Comparison of ENCODE assay signal across 15 mouse cellular contexts in the genomic region with DNA sequence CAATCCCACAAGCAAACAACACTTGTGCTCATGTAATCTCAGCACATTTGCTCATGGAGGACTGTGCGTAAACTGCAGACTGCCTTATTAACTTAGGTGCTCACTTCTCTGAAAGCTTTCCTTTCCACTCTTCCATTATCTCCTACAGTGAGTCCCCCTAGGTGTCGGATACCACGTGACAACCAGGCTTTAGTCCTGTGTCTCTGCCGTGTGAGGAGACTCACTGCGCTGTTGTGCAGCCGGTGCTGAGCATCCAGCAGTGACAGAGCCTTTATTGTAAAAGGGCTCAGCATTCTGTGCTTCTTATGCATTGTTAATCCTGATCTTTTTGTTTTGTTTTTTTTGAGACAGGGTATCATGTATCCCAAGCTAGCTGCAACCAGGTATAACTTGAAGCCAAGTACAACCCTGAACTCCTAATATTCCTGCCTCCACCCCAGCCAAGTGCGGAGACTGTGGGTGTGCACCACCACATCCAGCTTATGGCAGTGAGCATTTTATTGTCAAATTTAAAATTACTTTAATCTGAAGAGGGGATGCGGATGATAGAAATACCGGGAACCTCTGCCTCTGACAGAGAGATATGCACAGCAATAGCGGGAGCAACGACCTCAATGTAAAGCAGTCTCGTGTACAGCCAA. TPM values are rescaled to one million over a fixed set of nuclear protein-coding genes. Genes with fewer than 3 reads are reported as not detected.
A peak's percentile ranks its signal among the peaks of the same experiment; 100 is the strongest.
DNase-seq lines count a peak whose midpoint lies in the region; ATAC-seq and TF ChIP-seq lines count a peak whose summit lies in the region.
"Had no signal": no experiment of that assay in that cellular context is flagged by ENCODE, and none has a peak within 500 bp of the region (broad histone marks: within the 10 kb centered on the region; RNA-seq: fewer than 3 reads in every experiment).

No protein-coding gene starts in this region.

- no peak; the same call in 1 of the 2 replicates for ATAC-seq in hindbrain, embryonic 11.5 days (ENCODE audit: low FRiP score)
- ATAC-seq in midbrain, embryonic 14.5 days (ENCODE audit: low FRiP score, low TSS enrichment) = no peak
- ATAC-seq in CD4-positive, CD25-positive, alpha-beta regulatory T cell, adult 4 months = no peak
- ATAC-seq: Patski had no signal

- DNase-seq in R1 (ENCODE audit: low read depth, low spot score) = peak; percentile 78
- DNase-seq in hindbrain, embryonic 11.5 days (ENCODE audit: low spot score) = no peak
- peak; percentile 41 for DNase-seq in midbrain, embryonic 14.5 days
- DNase-seq in embryo, embryonic 9.5 days (ENCODE audit: extremely low spot score) = no peak
- no peak for DNase-seq in kidney, postnatal 10 days
- DNase-seq: adrenal gland, postnatal 14 days; gastrocnemius, postnatal 10 days; thymus, postnatal 25 days had no signal

- H3K36me3 ChIP-seq in hindbrain, embryonic 11.5 days (ENCODE audit: control insufficient read depth, insufficient read depth, low read length) = peaks cover 28% of the 10 kb centered on the region
- peaks cover 98% of the 10 kb centered on the region for H3K36me3 ChIP-seq in midbrain, embryonic 14.5 days (ENCODE audit: control insufficient read depth, insufficient read depth, low read length)

- no peak for TF ChIP-seq CTCF in cortical plate, adult 2 months (IDR thresholded peaks at IDR 0.05; ENCODE audit: extremely low read depth, insufficient read depth, low read length)

- no peak for TF ChIP-seq POLR2A in cortical plate, adult 2 months (IDR thresholded peaks at IDR 0.05; ENCODE audit: extremely low read depth, insufficient read depth, low read length)

- 67% methylated on average over 12 of the region's 12 CpGs for WGBS in hindbrain, embryonic 11.5 days
- 54% methylated on average over 12 of the region's 12 CpGs for WGBS in midbrain, embryonic 14.5 days

- no peaks in the 10 kb centered on the region for H3K27me3 ChIP-seq in hindbrain, embryonic 11.5 days (ENCODE audit: control insufficient read depth, insufficient read depth, low read length)
- H3K27me3 ChIP-seq in midbrain, embryonic 14.5 days (ENCODE audit: control insufficient read depth, insufficient read depth, low read length) = no peaks in the 10 kb centered on the region
- H3K27me3 ChIP-seq: limb, embryonic 15.5 days; Patski had no signal

- H3K9me3 ChIP-seq in hindbrain, embryonic 11.5 days (ENCODE audit: control insufficient read depth, low read length) = no peaks in the 10 kb centered on the region
- H3K9me3 ChIP-seq in midbrain, embryonic 14.5 days (ENCODE audit: control insufficient read depth, low read length) = no peaks in the 10 kb centered on the region; the same call in 1 of the 2 replicates
- H3K9me3 ChIP-seq: limb, embryonic 15.5 days had no signal

- H3K9ac ChIP-seq in hindbrain, embryonic 11.5 days (ENCODE audit: low read depth, low read length) = no peak overlapping the region
- no peak overlapping the region for H3K9ac ChIP-seq in midbrain, embryonic 14.5 days (replicated peaks; ENCODE audit: low read length)
- H3K9ac ChIP-seq: limb, embryonic 15.5 days; lung, embryonic 14.5 days had no signal

- 0 out of 2 replicates have a peak overlapping the region, but pooled peaks have one; percentile 9 for H3K27ac ChIP-seq in cortical plate, adult 2 months (ENCODE audit: insufficient read depth, low read length)
- peak overlapping the region; percentile 2; the same call in 1 of the 2 replicates for H3K27ac ChIP-seq in hindbrain, embryonic 11.5 days (ENCODE audit: low read depth, low read length)
- peak overlapping the region; percentile 70 for H3K27ac ChIP-seq in midbrain, embryonic 14.5 days (replicated peaks; ENCODE audit: low read depth, low read length)
- H3K27ac ChIP-seq: limb, embryonic 15.5 days had no signal

- H3K4me2 ChIP-seq in hindbrain, embryonic 11.5 days (replicated peaks; ENCODE audit: low read depth, low read length) = no peak overlapping the region
- no peak overlapping the region for H3K4me2 ChIP-seq in midbrain, embryonic 14.5 days (ENCODE audit: low read length)
- H3K4me2 ChIP-seq: heart, embryonic 11.5 days; limb, embryonic 15.5 days; lung, embryonic 14.5 days had no signal

- peaks cover 5% of the 10 kb centered on the region; the same call in 1 of the 2 replicates for H3K4me1 ChIP-seq in cortical plate, adult 2 months (ENCODE audit: control insufficient read depth, insufficient read depth, low read length)
- peaks cover 6% of the 10 kb centered on the region; the same call in 1 of the 2 replicates for H3K4me1 ChIP-seq in hindbrain, embryonic 11.5 days (replicated peaks; ENCODE audit: control insufficient read depth, insufficient read depth, low read length)
- no peaks in the 10 kb centered on the region for H3K4me1 ChIP-seq in midbrain, embryonic 14.5 days (ENCODE audit: control insufficient read depth, insufficient read depth, low read length)
- H3K4me1 ChIP-seq: limb, embryonic 15.5 days had no signal

- no peak overlapping the region for H3K4me3 ChIP-seq in cortical plate, adult 2 months (ENCODE audit: insufficient read depth, low read length)
- no peak overlapping the region for H3K4me3 ChIP-seq in hindbrain, embryonic 11.5 days (ENCODE audit: low read depth, low read length)
- H3K4me3 ChIP-seq in midbrain, embryonic 14.5 days (replicated peaks; ENCODE audit: low read depth, low read length) = no peak overlapping the region
- H3K4me3 ChIP-seq: erythroblast, embryonic 14.5 days; limb, embryonic 15.5 days had no signal

RNA-seq across cellular contexts. Expression of gene Pgd, which starts 53.0 kb away (rescaled TPM):
- 47.8 and 48.5 TPM in 2 replicates for polyA plus RNA-seq in cortical plate, adult 2 months (2012; rRNA removed)
- polyA plus RNA-seq in hindbrain, embryonic 11.5 days (2014; fragmentation: Nextera tagmentation; extraction: Ambion mirVana) = 45.5 and 49.4 TPM in 2 replicates
- polyA plus RNA-seq in midbrain, embryonic 14.5 days (2014; fragmentation: Nextera tagmentation; extraction: Ambion mirVana) = 50.6 and 73.5 TPM in 2 replicates
- 10 to 100 TPM; 41.3 to 86.4 TPM for polyA plus RNA-seq in CD4-positive, CD25-positive, alpha-beta regulatory T cell, adult 4 months (2017; shearing (Covaris generic))

Comparison
In these comparisons a context has a peak if more than half of its experiments do, and no peak if none do; other contexts are left out.
1. DNase-seq: peak in R1 (single experiment) and midbrain, embryonic 14.5 days (single experiment); none in hindbrain, embryonic 11.5 days (single experiment), embryo, embryonic 9.5 days (single experiment) and kidney, postnatal 10 days (single experiment).
2. H3K27ac ChIP-seq: peak in every context shown above with its lines; median percentile 70 in midbrain, embryonic 14.5 days; 9 in cortical plate, adult 2 months; 2 in hindbrain, embryonic 11.5 days.